Mouse (Mus musculus) forebrain, embryonic 11.5 days (tissue): ENCODE measurements at regions not wholly inside any gene's neighbourhood (a gene's known extent, or its start where the extent isn't known, plus 50 kb on each side); places are given as distances from the start of the nearest gene placed in this dataset.

Experiments used
- ATAC-seq: fragments of 200-750 bp; cut with Nextera tagmentation; replicated peaks from 2 replicates; pipeline ENCODE4 v1.8.0; 2017; ENCODE audit warnings: moderate TSS enrichment; ENCODE audit not compliant: low FRiP score
- DNase-seq: peaks from one replicate; pipeline ENCODE4 v3.0.0-alpha.2; 2017; ENCODE audit warnings: low spot score
- H3K27ac ChIP-seq: fragments of 300-500 bp; sonication (generic); 2 replicates; pipeline ENCODE4 v1.5.1; 2014; ENCODE audit warnings: low read depth, low read length
- H3K27me3 ChIP-seq: fragments of 300-500 bp; sonication (generic); 2 replicates; pipeline ENCODE4 v1.6.1; 2014; ENCODE audit warnings: mild to moderate bottlenecking, low read length, mixed read lengths; ENCODE audit not compliant: control insufficient read depth, insufficient read depth
- H3K36me3 ChIP-seq: fragments of 300-500 bp; sonication (generic); 2 replicates; pipeline ENCODE4 v1.6.1; 2014; ENCODE audit warnings: mild to moderate bottlenecking, low read length, moderate library complexity, mixed read lengths; ENCODE audit not compliant: control insufficient read depth, insufficient read depth
- H3K4me1 ChIP-seq: fragments of 300-500 bp; sonication (generic); replicated peaks from 2 replicates; pipeline ENCODE4 v1.6.1; 2014; ENCODE audit warnings: low read length, mixed read lengths; ENCODE audit not compliant: control insufficient read depth, insufficient read depth
- H3K4me2 ChIP-seq: fragments of 300-500 bp; sonication (generic); 2 replicates; pipeline ENCODE4 v1.6.1; 2014; ENCODE audit warnings: low read depth, mild to moderate bottlenecking, low read length, moderate library complexity, mixed read lengths; ENCODE audit not compliant: severe bottlenecking
- H3K4me3 ChIP-seq: fragments of 300-500 bp; sonication (generic); 2 replicates; pipeline ENCODE4 v1.5.1; 2014; ENCODE audit warnings: low read depth, low read length
- H3K9ac ChIP-seq: fragments of 300-500 bp; sonication (generic); 2 replicates; pipeline ENCODE4 v1.6.1; 2014; ENCODE audit warnings: low read length
- H3K9me3 ChIP-seq: fragments of 300-500 bp; sonication (generic); 2 replicates; pipeline ENCODE4 v1.6.1; 2016; ENCODE audit warnings: low read length, mixed read lengths; ENCODE audit not compliant: control insufficient read depth
- WGBS: fragments of 180-500 bp; shearing (Covaris S2); extraction: QIAGEN DNeasy Blood & Tissue Kit; methylation state at CpG from one replicate; pipeline ENCODE4 v1.1.7; 2014; 5-methylcytosine and 5-hydroxymethylcytosine counted together

GRCm38 (mm10) chrX:58244544-58244943 is 222.0 kb downstream of the Zic3 start:
- DNase-seq = no peak
- H3K9me3 ChIP-seq = no peaks in the 10 kb centered on the region
- no peak overlapping the region for H3K27ac ChIP-seq
- no peaks in the 10 kb centered on the region for H3K36me3 ChIP-seq
- no peaks in the 10 kb centered on the region for H3K27me3 ChIP-seq
- 88% methylated on average over 2 of the region's 2 CpGs for WGBS
- no peak overlapping the region for H3K4me2 ChIP-seq
- no peak overlapping the region for H3K4me3 ChIP-seq
- H3K9ac ChIP-seq = no peak overlapping the region
- no peaks in the 10 kb centered on the region for H3K4me1 ChIP-seq
- ATAC-seq = no peak

- Histone ChIP-seq H3K36me3 (no peaks in the 10 kb centered on the region), H3K9ac (no peak overlapping the region), H3K4me1 (no peaks in the 10 kb centered on the region), H3K9me3 (no peaks in the 10 kb centered on the region), H3K27me3 (no peaks in the 10 kb centered on the region), H3K27ac (no peak overlapping the region), H3K4me2 (no peak overlapping the region), H3K4me3 (no peak overlapping the region)
- 37% methylated on average over 8 of the region's 8 CpGs for WGBS
- ATAC-seq (peak; percentile 51; the same call in 1 of the 2 replicates), DNase-seq (peak; percentile 51)
Observed at GRCm38 (mm10) chrX:58256043-58256442, 233.5 kb downstream of the Zic3 start.

GRCm38 (mm10) chrX:58282903-58283302 is 260.4 kb downstream of the Zic3 start:
- no peak for ATAC-seq
- WGBS = 72% methylated on average over 2 of the region's 2 CpGs
- H3K27ac ChIP-seq = no peak overlapping the region

GRCm38 (mm10) chrX:58322832-58323231 is 300.3 kb downstream of the Zic3 start:
- no peak overlapping the region for H3K4me2 ChIP-seq
- H3K27ac ChIP-seq = no peak overlapping the region

More at GRCm38 (mm10) chrX:58282903-58283302, 260.4 kb downstream of the Zic3 start:
- no peaks in the 10 kb centered on the region for H3K27me3 ChIP-seq
- no peaks in the 10 kb centered on the region for H3K4me1 ChIP-seq
- DNase-seq = no peak
- no peak overlapping the region for H3K9ac ChIP-seq
- no peak overlapping the region for H3K4me2 ChIP-seq
- H3K36me3 ChIP-seq = no peaks in the 10 kb centered on the region
- no peaks in the 10 kb centered on the region for H3K9me3 ChIP-seq
- H3K4me3 ChIP-seq = no peak overlapping the region

GRCm38 (mm10) chrX:58351606-58352005 is 329.1 kb downstream of the Zic3 start:
- H3K9me3 ChIP-seq = no peaks in the 10 kb centered on the region
- H3K9ac ChIP-seq = no peak overlapping the region
- H3K4me2 ChIP-seq = no peak overlapping the region
- no peak overlapping the region for H3K4me3 ChIP-seq
- no peaks in the 10 kb centered on the region for H3K27me3 ChIP-seq
- no peaks in the 10 kb centered on the region for H3K36me3 ChIP-seq
- ATAC-seq (no peak), DNase-seq (no peak)
- WGBS = 93% methylated on average over 5 of the region's 5 CpGs
- H3K27ac ChIP-seq = no peak overlapping the region
- H3K4me1 ChIP-seq = no peaks in the 10 kb centered on the region

More at GRCm38 (mm10) chrX:58322832-58323231, 300.3 kb downstream of the Zic3 start:
- no peak for DNase-seq
- H3K9me3 ChIP-seq = no peaks in the 10 kb centered on the region
- H3K4me3 ChIP-seq = no peak overlapping the region
- no peak for ATAC-seq
- no peaks in the 10 kb centered on the region for H3K27me3 ChIP-seq
- H3K9ac ChIP-seq = no peak overlapping the region
- H3K36me3 ChIP-seq = no peaks in the 10 kb centered on the region
- H3K4me1 ChIP-seq = no peaks in the 10 kb centered on the region

GRCm38 (mm10) chrX:58377926-58378325 is 355.4 kb downstream of the Zic3 start:
- 51% methylated on average over 3 of the region's 3 CpGs for WGBS
- H3K9me3 ChIP-seq = no peaks in the 10 kb centered on the region
- no peak for ATAC-seq

More at GRCm38 (mm10) chrX:58377926-58378325, 355.4 kb downstream of the Zic3 start:
- no peak overlapping the region for H3K9ac ChIP-seq
- H3K27me3 ChIP-seq = no peaks in the 10 kb centered on the region
- H3K4me1 ChIP-seq = no peaks in the 10 kb centered on the region
- no peak overlapping the region for H3K27ac ChIP-seq
- DNase-seq = no peak
- H3K36me3 ChIP-seq = no peaks in the 10 kb centered on the region
- H3K4me2 ChIP-seq = no peak overlapping the region
- H3K4me3 ChIP-seq = no peak overlapping the region
